Mouse (Mus musculus) E14TG2a.4 (cell line): ENCODE results near the gene Zfp90.

Experiments used
- CTCF ChIP-seq: conservative IDR thresholded peaks from 2 replicates; pipeline ENCODE4 v1.5.1; 2014; ENCODE audit warnings: low read length
- POU5F1 ChIP-seq: IDR thresholded peaks from 2 replicates; pipeline ENCODE4 v1.6.1; 2014; ENCODE audit warnings: low read length, borderline replicate concordance

DNA sequence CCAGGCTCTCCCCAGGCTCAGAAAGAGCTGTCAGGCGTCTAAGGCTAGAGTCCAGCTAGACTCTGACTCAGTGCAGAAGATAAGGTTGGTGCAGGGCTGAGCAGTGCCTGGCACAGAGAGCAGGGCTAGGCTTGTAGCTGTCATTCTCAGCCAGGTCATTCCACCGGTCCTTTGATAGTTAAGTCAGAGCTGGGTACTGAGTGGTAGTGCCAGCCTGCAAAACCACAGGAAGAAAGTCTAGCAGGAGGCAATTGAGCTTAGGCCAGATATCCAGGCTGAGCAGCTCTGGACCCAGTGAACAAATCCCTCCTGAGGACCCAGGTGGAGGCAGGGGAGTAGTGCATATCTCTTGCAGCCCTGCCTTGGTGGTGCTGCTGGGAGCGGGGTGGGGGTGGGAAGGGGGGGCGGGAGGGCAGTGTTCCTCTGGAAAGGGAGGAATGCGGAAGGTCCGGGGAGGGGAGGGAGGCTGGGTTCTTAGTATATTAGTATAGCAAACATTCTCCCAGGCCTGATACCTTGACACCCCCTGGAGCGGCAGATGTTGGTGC lies 36.6 kb upstream of the Zfp90 start:
- TF ChIP-seq CTCF, result no peak
- TF ChIP-seq POU5F1, result no peak
